Comparison of ENCODE assay signal across 10 mouse cellular contexts in genomic region chr5:142761326-142761983, GRCm38 (mm10). TPM values are rescaled to one million over a fixed set of nuclear protein-coding genes. Genes with fewer than 3 reads are reported as not detected.
DNase-seq lines count a peak whose midpoint lies in the region; ATAC-seq lines count a peak whose summit lies in the region.
"Had no signal": no experiment of that assay in that cellular context is flagged by ENCODE, and none has a peak within 500 bp of the region (broad histone marks: within the 10 kb centered on the region; RNA-seq: fewer than 3 reads in every experiment).

No protein-coding gene starts in this region.

- intact Hi-C loops in gastrocnemius, postnatal 14 days (cut with DNase I; ENCODE audit: low total_unique reads): no loop called here
- intact Hi-C loops in left cerebral cortex, postnatal 25 days (cut with DNase I): loop anchor here (10.0 kb wide), 1 partner anchor 303 kb away; no protein-coding TSS in a partner anchor

- H3K9ac ChIP-seq in hindbrain, embryonic 12.5 days: no peak overlapping the region

- 77% methylated on average over 16 of the region's 16 CpGs for WGBS in hindbrain, embryonic 12.5 days
- 96% methylated on average over 16 of the region's 16 CpGs for WGBS in hindbrain, embryonic 10.5 days

- H3K36me3 ChIP-seq in hindbrain, embryonic 12.5 days: peaks cover 99% of the 10 kb centered on the region
- H3K36me3 ChIP-seq in hindbrain, embryonic 10.5 days: peaks cover 100% of the 10 kb centered on the region

- peaks cover 8% of the 10 kb centered on the region; the same call in 1 of the 2 replicates for H3K4me1 ChIP-seq in hindbrain, embryonic 12.5 days
- H3K4me1 ChIP-seq in hindbrain, embryonic 10.5 days (replicated peaks): no peaks in the 10 kb centered on the region

- H3K27me3 ChIP-seq in hindbrain, embryonic 12.5 days: no peaks in the 10 kb centered on the region
- H3K27me3 ChIP-seq in hindbrain, embryonic 10.5 days (ENCODE audit: insufficient read depth, poor library complexity, severe bottlenecking): no peaks in the 10 kb centered on the region

- no peak for DNase-seq in hindbrain, embryonic 10.5 days (ENCODE audit: low spot score)
- DNase-seq in gastrocnemius, postnatal 14 days: peak; percentile 65
- DNase-seq in left cerebral cortex, postnatal 25 days (ENCODE audit: low spot score in 2 of 2): peak; percentile 68 to 92
- DNase-seq in testis, postnatal 10 days (ENCODE audit: low spot score): peak; percentile 51
- DNase-seq in T-cell, adult 2 months (ENCODE audit: low spot score): no peak
- DNase-seq in kidney, postnatal 4 days: no peak
- DNase-seq in ovary, postnatal 10 days (ENCODE audit: low spot score): no peak
- DNase-seq: adrenal gland, postnatal 25 days had no signal

- H3K27ac ChIP-seq in hindbrain, embryonic 12.5 days: peak overlapping the region; percentile 77
- no peak overlapping the region for H3K27ac ChIP-seq in hindbrain, embryonic 10.5 days

- no peaks in the 10 kb centered on the region for H3K9me3 ChIP-seq in hindbrain, embryonic 12.5 days (replicated peaks)
- no peaks in the 10 kb centered on the region for H3K9me3 ChIP-seq in hindbrain, embryonic 10.5 days

- H3K4me2 ChIP-seq in hindbrain, embryonic 12.5 days (replicated peaks): no peak overlapping the region

- H3K4me3 ChIP-seq in hindbrain, embryonic 12.5 days: no peak overlapping the region
- H3K4me3 ChIP-seq in hindbrain, embryonic 10.5 days: no peak overlapping the region
- H3K4me3 ChIP-seq: myocyte had no signal

- ATAC-seq in hindbrain, embryonic 12.5 days (ENCODE audit: low FRiP score): 0 out of 2 replicates have a peak, but pooled peaks have one; percentile 32

RNA-seq across cellular contexts. Expression of gene Tnrc18, which starts 56.0 kb away (rescaled TPM):
- 72.8 and 73.7 TPM in 2 replicates for polyA plus RNA-seq in hindbrain, embryonic 12.5 days (2016; fragmentation: Nextera tagmentation; extraction: Ambion mirVana)
- polyA plus RNA-seq in hindbrain, embryonic 10.5 days (2016; fragmentation: Nextera tagmentation; extraction: Ambion mirVana): 25.2 and 39.3 TPM in 2 replicates
- 10 to 100 TPM; 36.2 to 37.1 TPM for total RNA-seq in gastrocnemius, postnatal 14 days (2021)
- 100 to 1,000 TPM; 114 to 125 TPM for total RNA-seq in left cerebral cortex, postnatal 25 days (2021)

Comparison
In these comparisons a context has a peak if more than half of its experiments do, and no peak if none do; other contexts are left out.
1. DNase-seq: peak in gastrocnemius, postnatal 14 days (single experiment), left cerebral cortex, postnatal 25 days (2 of 2) and testis, postnatal 10 days (single experiment); none in hindbrain, embryonic 10.5 days (single experiment), T-cell, adult 2 months (single experiment), kidney, postnatal 4 days (0 of 2) and ovary, postnatal 10 days (single experiment).